Mouse (Mus musculus) stomach, embryonic 14.5 days (tissue): ENCODE data around the gene Tmem200a. TPM values are rescaled to one million over a fixed set of nuclear protein-coding genes. Genes with fewer than 3 reads are reported as not detected.

Experiments used
- ATAC-seq: fragments of 200-750 bp; cut with Nextera tagmentation; 2 replicates; pipeline ENCODE4 v1.8.0; 2017; ENCODE audit warnings: low read depth, moderate TSS enrichment; ENCODE audit not compliant: insufficient number of reproducible peaks, insufficient read depth, low FRiP score
- H3K27ac ChIP-seq: fragments of 300-500 bp; sonication (generic); 2 replicates; pipeline ENCODE4 v1.5.1; 2014; ENCODE audit warnings: mild to moderate bottlenecking, low read length, moderate library complexity, mixed read lengths
- H3K27me3 ChIP-seq: fragments of 300-500 bp; sonication (generic); 2 replicates; pipeline ENCODE4 v1.6.1; 2014; ENCODE audit warnings: low read length, control low read depth, mixed read lengths; ENCODE audit not compliant: control insufficient read depth, insufficient read depth
- H3K36me3 ChIP-seq: fragments of 300-500 bp; sonication (generic); 2 replicates; pipeline ENCODE4 v1.6.1; 2014; ENCODE audit warnings: mild to moderate bottlenecking, control low read depth, low read length, moderate library complexity, mixed read lengths; ENCODE audit not compliant: control insufficient read depth, insufficient read depth
- H3K4me1 ChIP-seq: fragments of 300-500 bp; sonication (generic); 2 replicates; pipeline ENCODE4 v1.6.1; 2014; ENCODE audit warnings: low read length, control low read depth, mixed read lengths; ENCODE audit not compliant: control insufficient read depth, insufficient read depth
- H3K4me2 ChIP-seq: fragments of 300-500 bp; sonication (generic); replicated peaks from 2 replicates; pipeline ENCODE4 v1.6.1; 2014; ENCODE audit warnings: low read depth, low read length, control low read depth
- H3K4me3 ChIP-seq: fragments of 300-500 bp; sonication (generic); 2 replicates; pipeline ENCODE4 v1.5.1; 2014; ENCODE audit warnings: low read depth, low read length, control low read depth
- H3K9ac ChIP-seq: fragments of 300-500 bp; sonication (generic); replicated peaks from 2 replicates; pipeline ENCODE4 v1.6.1; 2014; ENCODE audit warnings: low read depth, mild to moderate bottlenecking, control low read depth, low read length, moderate library complexity, mixed read lengths
- H3K9me3 ChIP-seq: fragments of 300-500 bp; sonication (generic); 2 replicates; pipeline ENCODE4 v1.6.1; 2016; ENCODE audit warnings: low read depth, low read length, control low read depth; ENCODE audit not compliant: control insufficient read depth
- WGBS: fragments of 180-500 bp; shearing (Covaris S2); extraction: QIAGEN DNeasy Blood & Tissue Kit; methylation state at CpG from one replicate; pipeline ENCODE4 v1.1.7; 2014; 5-methylcytosine and 5-hydroxymethylcytosine counted together
- polyA plus RNA-seq: library from polyadenylated mRNA; unstranded; fragments of >200 nt; fragmentation: Nextera tagmentation; extraction: Ambion mirVana; gene quantifications from 2 replicates; pipeline ENCODE4 v1.2.1, GENCODE M21; 2014

Gene Tmem200a
- polyA plus RNA-seq, 1 experiment from 2014 or later = 48.6 TPM

GRCm38 (mm10) chr10:26076949-26077348 lies 1.9 kb downstream of the Tmem200a start:
- Histone ChIP-seq H3K4me3 (peak overlapping the region; percentile 82), H3K4me2 (peak overlapping the region; percentile 76)
- 60% methylated on average over 9 of the region's 9 CpGs for WGBS

GRCm38 (mm10) chr10:26071986-26072385 lies 6.9 kb downstream of the Tmem200a start:
- Histone ChIP-seq H3K27ac (no peak overlapping the region), H3K9ac (no peak overlapping the region), H3K27me3 (no peaks in the 10 kb centered on the region), H3K4me1 (no peaks in the 10 kb centered on the region), H3K4me2 (no peak overlapping the region), H3K36me3 (no peaks in the 10 kb centered on the region; the same call in 1 of the 2 replicates), H3K4me3 (no peak overlapping the region), H3K9me3 (no peaks in the 10 kb centered on the region)
- no peak for ATAC-seq
- WGBS = 85% methylated on average over 5 of the region's 5 CpGs

More at GRCm38 (mm10) chr10:26076949-26077348, 1.9 kb downstream of the Tmem200a start:
- no peak overlapping the region for H3K9ac ChIP-seq
- no peaks in the 10 kb centered on the region for H3K9me3 ChIP-seq
- H3K27me3 ChIP-seq = no peaks in the 10 kb centered on the region
- no peak overlapping the region for H3K27ac ChIP-seq
- no peaks in the 10 kb centered on the region for H3K36me3 ChIP-seq
- H3K4me1 ChIP-seq = no peaks in the 10 kb centered on the region
- no peak for ATAC-seq

- WGBS = 96% methylated on average over 4 of the region's 4 CpGs
- Histone ChIP-seq H3K4me2 (no peak overlapping the region), H3K27ac (no peak overlapping the region), H3K36me3 (peaks cover 3% of the 10 kb centered on the region; the same call in 1 of the 2 replicates), H3K4me3 (no peak overlapping the region), H3K9ac (no peak overlapping the region), H3K4me1 (no peaks in the 10 kb centered on the region), H3K9me3 (no peaks in the 10 kb centered on the region), H3K27me3 (no peaks in the 10 kb centered on the region)
- no peak for ATAC-seq
Measured at GRCm38 (mm10) chr10:26063071-26063470, 15.8 kb downstream of the Tmem200a start.

- Histone ChIP-seq H3K4me1 (no peaks in the 10 kb centered on the region), H3K9me3 (no peaks in the 10 kb centered on the region), H3K27me3 (no peaks in the 10 kb centered on the region), H3K27ac (no peak overlapping the region), H3K4me2 (no peak overlapping the region), H3K9ac (no peak overlapping the region), H3K36me3 (peaks cover 3% of the 10 kb centered on the region; the same call in 1 of the 2 replicates), H3K4me3 (no peak overlapping the region)
- WGBS = 88% methylated on average over 3 of the region's 3 CpGs
- no peak for ATAC-seq
Measured at GRCm38 (mm10) chr10:26059662-26060307, 19.1 kb downstream of the Tmem200a start.

- Histone ChIP-seq H3K4me1 (no peaks in the 10 kb centered on the region), H3K9ac (no peak overlapping the region), H3K4me3 (no peak overlapping the region), H3K27ac (no peak overlapping the region), H3K27me3 (no peaks in the 10 kb centered on the region), H3K36me3 (no peaks in the 10 kb centered on the region), H3K9me3 (no peaks in the 10 kb centered on the region), H3K4me2 (no peak overlapping the region)
- 88% methylated on average over 2 of the region's 2 CpGs for WGBS
- ATAC-seq = no peak
Measured at GRCm38 (mm10) chr10:26051177-26051576, 27.7 kb downstream of the Tmem200a start.

- Histone ChIP-seq H3K36me3 (no peaks in the 10 kb centered on the region; the same call in 1 of the 2 replicates), H3K4me3 (no peak overlapping the region), H3K27me3 (no peaks in the 10 kb centered on the region), H3K4me1 (no peaks in the 10 kb centered on the region), H3K4me2 (no peak overlapping the region), H3K27ac (no peak overlapping the region), H3K9ac (no peak overlapping the region), H3K9me3 (no peaks in the 10 kb centered on the region)
- no peak; the same call in 1 of the 2 replicates for ATAC-seq
- WGBS = 80% methylated on average over 5 of the region's 5 CpGs
Measured at GRCm38 (mm10) chr10:26034931-26035330, 43.9 kb downstream of the Tmem200a start.

- ATAC-seq = no peak
- 79% methylated on average over 3 of the region's 3 CpGs for WGBS
Measured at GRCm38 (mm10) chr10:26018740-26019139, 60.1 kb downstream of the Tmem200a start.

GRCm38 (mm10) chr10:26014298-26014697 lies 64.6 kb downstream of the Tmem200a start:
- H3K4me2 ChIP-seq = no peak overlapping the region
- no peak overlapping the region for H3K27ac ChIP-seq
- ATAC-seq = no peak
- WGBS = 64% methylated on average over 1 of the region's 1 CpGs
- H3K36me3 ChIP-seq = no peaks in the 10 kb centered on the region
- H3K27me3 ChIP-seq = no peaks in the 10 kb centered on the region
- H3K4me1 ChIP-seq = no peaks in the 10 kb centered on the region
- H3K9me3 ChIP-seq = no peaks in the 10 kb centered on the region
- no peak overlapping the region for H3K9ac ChIP-seq
- H3K4me3 ChIP-seq = no peak overlapping the region

More at GRCm38 (mm10) chr10:26018740-26019139, 60.1 kb downstream of the Tmem200a start:
- Histone ChIP-seq H3K27me3 (no peaks in the 10 kb centered on the region), H3K9ac (no peak overlapping the region), H3K4me2 (no peak overlapping the region), H3K36me3 (no peaks in the 10 kb centered on the region), H3K4me3 (no peak overlapping the region), H3K4me1 (no peaks in the 10 kb centered on the region), H3K9me3 (no peaks in the 10 kb centered on the region), H3K27ac (no peak overlapping the region)

GRCm38 (mm10) chr10:26008948-26009347 lies 69.9 kb downstream of the Tmem200a start:
- Histone ChIP-seq H3K4me3 (no peak overlapping the region), H3K9ac (no peak overlapping the region), H3K27me3 (no peaks in the 10 kb centered on the region), H3K27ac (no peak overlapping the region), H3K4me2 (no peak overlapping the region), H3K36me3 (no peaks in the 10 kb centered on the region), H3K4me1 (no peaks in the 10 kb centered on the region), H3K9me3 (no peaks in the 10 kb centered on the region)
- WGBS = 20% methylated on average over 5 of the region's 5 CpGs
- no peak for ATAC-seq
